ENCODE assay signal across 8 mouse cellular contexts in the genomic region with DNA sequence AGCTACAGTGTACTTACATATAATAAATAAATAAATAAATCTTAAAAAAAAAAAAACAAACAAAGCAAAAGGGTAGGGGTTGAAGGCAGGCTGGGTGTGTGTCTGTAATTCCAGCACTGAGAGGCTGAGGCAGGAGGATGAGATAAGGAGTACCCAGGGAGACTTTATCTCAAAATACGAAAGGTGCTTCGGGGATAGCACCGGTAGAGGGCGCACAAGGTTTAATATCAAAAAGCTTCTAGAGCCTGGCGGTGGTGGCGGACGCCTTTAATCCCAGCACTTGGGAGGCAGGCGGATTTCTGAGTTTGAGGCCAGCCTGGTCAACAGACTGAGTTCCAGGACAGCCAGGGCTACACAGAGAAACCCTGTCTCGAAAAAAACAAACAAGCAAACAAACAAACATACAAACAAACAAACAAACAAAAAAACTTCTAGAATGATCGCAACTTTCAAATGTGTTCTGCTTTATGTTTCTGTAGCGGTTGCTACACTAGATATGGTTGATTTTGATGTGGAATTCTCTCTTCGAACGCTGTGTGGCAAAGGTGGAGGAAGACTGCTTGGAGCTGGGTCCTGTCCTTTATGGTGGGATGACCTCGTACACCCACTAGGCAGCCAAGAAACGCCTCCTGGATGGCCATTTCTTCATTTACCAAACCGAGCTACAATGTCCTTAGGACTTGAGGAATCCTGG. TPM values are rescaled to one million over a fixed set of nuclear protein-coding genes. Genes with fewer than 3 reads are reported as not detected.
DNase-seq lines count a peak whose midpoint lies in the region; ATAC-seq and TF ChIP-seq lines count a peak whose summit lies in the region.

No protein-coding gene starts in this region.

- TF ChIP-seq CTCF in ES-Bruce4 (IDR thresholded peaks at IDR 0.05; ENCODE audit: low read depth, low read length), result peak; percentile 20
- TF ChIP-seq CTCF in lung, adult 2 months (IDR thresholded peaks at IDR 0.05; ENCODE audit: insufficient read depth, low read length), result peak; percentile 45

- no peaks in the 10 kb centered on the region for H3K27me3 ChIP-seq in ES-Bruce4 (ENCODE audit: control insufficient read depth, insufficient read depth, low read length, poor library complexity, severe bottlenecking)
- H3K27me3 ChIP-seq in forebrain, embryonic 14.5 days (replicated peaks; ENCODE audit: control insufficient read depth, insufficient read depth, low read length), result no peaks in the 10 kb centered on the region

- peak overlapping the region; percentile 46; the same call in 1 of the 2 replicates for H3K9ac ChIP-seq in ES-Bruce4 (ENCODE audit: low read depth, poor library complexity, severe bottlenecking)
- peak overlapping the region; percentile 80 for H3K9ac ChIP-seq in forebrain, embryonic 14.5 days (ENCODE audit: low read length)

- DNase-seq in forebrain, embryonic 14.5 days (ENCODE audit: low spot score), result peak; percentile 92
- peak; percentile 54 for DNase-seq in heart, postnatal 25 days (ENCODE audit: low spot score)
- peak; percentile 73 to 93 for DNase-seq in layer of hippocampus, adult 18-20 months (ENCODE audit: low spot score in 2 of 2)
- DNase-seq in lung, adult 2 months, result peak; percentile 85
- DNase-seq in thymus, adult 18-20 months, result peak; percentile 59 to 72

- peak overlapping the region; percentile 85 for H3K4me3 ChIP-seq in ES-Bruce4 (ENCODE audit: low read depth, low read length)
- H3K4me3 ChIP-seq in forebrain, embryonic 14.5 days (ENCODE audit: low read depth, low read length), result peak overlapping the region; percentile 53
- H3K4me3 ChIP-seq in lung, adult 2 months (replicated peaks; ENCODE audit: extremely low read depth, low read depth, low read length), result peak overlapping the region; percentile 100

- 4% methylated on average over 16 of the region's 16 CpGs for WGBS in forebrain, embryonic 14.5 days
- whole genome bisulfite sequencing in lung, adult 2 months, result 2% methylated on average over 16 of the region's 16 CpGs

- TF ChIP-seq POLR2A in ES-Bruce4 (IDR thresholded peaks at IDR 0.05; ENCODE audit: insufficient read depth, low read length), result no peak
- TF ChIP-seq POLR2A in lung, adult 2 months (IDR thresholded peaks at IDR 0.05; ENCODE audit: borderline replicate concordance, extremely low read depth, low read depth, low read length), result no peak

- H3K36me3 ChIP-seq in ES-Bruce4 (ENCODE audit: control insufficient read depth, insufficient read depth, low read length, poor library complexity, severe bottlenecking), result no peaks in the 10 kb centered on the region
- 0 out of 2 replicates have a peak, but pooled peaks cover 11% of the 10 kb centered on the region for H3K36me3 ChIP-seq in forebrain, embryonic 14.5 days (ENCODE audit: control insufficient read depth, insufficient read depth, low read length)

- ATAC-seq in cerebellum, adult (ENCODE audit: insufficient number of reproducible peaks, low FRiP score, low TSS enrichment), result 0 out of 2 replicates have a peak, but pooled peaks have one; percentile 42
- peak; percentile 37; the same call in 1 of the 2 replicates for ATAC-seq in forebrain, embryonic 14.5 days
- ATAC-seq in neutrophil, adult 5-6 weeks (ENCODE audit: extremely low read depth, insufficient number of reproducible peaks, low FRiP score, poor library complexity, severe bottlenecking), result peak; percentile 51

- peak overlapping the region; percentile 62 for H3K4me2 ChIP-seq in forebrain, embryonic 14.5 days (ENCODE audit: low read length)

- no peaks in the 10 kb centered on the region for H3K9me3 ChIP-seq in ES-Bruce4 (replicated peaks; ENCODE audit: control insufficient read depth, insufficient read depth, low read length, poor library complexity, severe bottlenecking)
- H3K9me3 ChIP-seq in forebrain, embryonic 14.5 days (replicated peaks; ENCODE audit: control insufficient read depth, low read length), result no peaks in the 10 kb centered on the region

- H3K27ac ChIP-seq in ES-Bruce4 (ENCODE audit: insufficient read depth, low read length), result peak overlapping the region; percentile 5; the same call in 1 of the 2 replicates
- H3K27ac ChIP-seq in forebrain, embryonic 14.5 days (ENCODE audit: low read depth, low read length), result peak overlapping the region; percentile 94

- intact Hi-C loops in heart, postnatal 25 days (cut with DNase I), result loop anchor here (5.0 kb wide), 1 partner anchor 69 kb away; no protein-coding TSS in a partner anchor

- H3K4me1 ChIP-seq in ES-Bruce4 (ENCODE audit: control insufficient read depth, insufficient read depth, low read length), result no peaks in the 10 kb centered on the region
- peaks cover 5% of the 10 kb centered on the region; the same call in 1 of the 2 replicates for H3K4me1 ChIP-seq in forebrain, embryonic 14.5 days (ENCODE audit: control insufficient read depth, insufficient read depth, low read length)
- peaks cover 3% of the 10 kb centered on the region; the same call in 1 of the 2 replicates for H3K4me1 ChIP-seq in lung, adult 2 months (ENCODE audit: control insufficient read depth, insufficient read depth, low read length)

- TF ChIP-seq EP300 in ES-Bruce4 (IDR thresholded peaks at IDR 0.05; ENCODE audit: insufficient read depth, low read depth, low read length), result no peak

RNA-seq across cellular contexts. Expression of gene Fam227a, which starts 0.8 kb away (rescaled TPM):
- 3.2 and 3.4 TPM in 2 replicates for polyA plus RNA-seq in ES-Bruce4 (2011; ENCODE audit: insufficient read depth, insufficient read length, low read depth, missing spikeins)
- polyA plus RNA-seq in forebrain, embryonic 14.5 days (2014; fragmentation: Nextera tagmentation; extraction: Ambion mirVana), result 3.4 and 5.3 TPM in 2 replicates
- total RNA-seq in heart, postnatal 25 days (2021), result 1 to 10 TPM in 1 of 2 experiments, under 1 TPM in 1; 0.84 to 1.3 TPM
- 1 to 10 TPM; 8.3 to 9.4 TPM for total RNA-seq in layer of hippocampus, adult 18-20 months (2021)
- 2.1 and 4.2 TPM in 2 replicates for polyA plus RNA-seq in lung, adult 2 months (2012; rRNA removed)
- 12.3 and 19.3 TPM in 2 replicates for total RNA-seq in neutrophil, adult 5-6 weeks (2017)

RNA-seq across cellular contexts. Expression of gene Cby1, which starts 1.0 kb away (rescaled TPM):
- 22.0 and 28.7 TPM in 2 replicates for polyA plus RNA-seq in ES-Bruce4 (2011; ENCODE audit: insufficient read depth, insufficient read length, low read depth, missing spikeins)
- 111 and 118 TPM in 2 replicates for polyA plus RNA-seq in forebrain, embryonic 14.5 days (2014; fragmentation: Nextera tagmentation; extraction: Ambion mirVana)
- 10 to 100 TPM; 22.9 to 25.9 TPM for total RNA-seq in heart, postnatal 25 days (2021)
- total RNA-seq in layer of hippocampus, adult 18-20 months (2021), result 10 to 100 TPM; 46.2 to 46.9 TPM
- polyA plus RNA-seq in lung, adult 2 months (2012; rRNA removed), result 10.2 and 18.2 TPM in 2 replicates
- total RNA-seq in neutrophil, adult 5-6 weeks (2017), result 18.8 and 22.0 TPM in 2 replicates

RNA-seq across cellular contexts. Expression of gene Tomm22, which starts 12.7 kb away (rescaled TPM):
- polyA plus RNA-seq in ES-Bruce4 (2011; ENCODE audit: insufficient read depth, insufficient read length, low read depth, missing spikeins), result 131 and 145 TPM in 2 replicates
- 299 and 300 TPM in 2 replicates for polyA plus RNA-seq in forebrain, embryonic 14.5 days (2014; fragmentation: Nextera tagmentation; extraction: Ambion mirVana)
- 100 to 1,000 TPM; 120 to 122 TPM for total RNA-seq in heart, postnatal 25 days (2021)
- total RNA-seq in layer of hippocampus, adult 18-20 months (2021), result 10 to 100 TPM; 96.4 to 98.2 TPM
- polyA plus RNA-seq in lung, adult 2 months (2012; rRNA removed), result 21.3 and 31.9 TPM in 2 replicates
- total RNA-seq in neutrophil, adult 5-6 weeks (2017), result 68.0 and 76.0 TPM in 2 replicates

RNA-seq across cellular contexts. Expression of gene Josd1, which starts 29.7 kb away (rescaled TPM):
- polyA plus RNA-seq in ES-Bruce4 (2011; ENCODE audit: insufficient read depth, insufficient read length, low read depth, missing spikeins), result 20.7 and 20.9 TPM in 2 replicates
- polyA plus RNA-seq in forebrain, embryonic 14.5 days (2014; fragmentation: Nextera tagmentation; extraction: Ambion mirVana), result 14.7 and 15.2 TPM in 2 replicates
- total RNA-seq in heart, postnatal 25 days (2021), result 10 to 100 TPM; 23.6 to 26.4 TPM
- 10 to 100 TPM; 49.4 TPM for total RNA-seq in layer of hippocampus, adult 18-20 months (2021)
- 16.3 and 22.2 TPM in 2 replicates for polyA plus RNA-seq in lung, adult 2 months (2012; rRNA removed)
- total RNA-seq in neutrophil, adult 5-6 weeks (2017), result 17.2 and 20.5 TPM in 2 replicates

RNA-seq across cellular contexts. Expression of gene Gtpbp1, which starts 32.7 kb away (rescaled TPM):
- 32.4 and 38.3 TPM in 2 replicates for polyA plus RNA-seq in ES-Bruce4 (2011; ENCODE audit: insufficient read depth, insufficient read length, low read depth, missing spikeins)
- 36.2 and 43.5 TPM in 2 replicates for polyA plus RNA-seq in forebrain, embryonic 14.5 days (2014; fragmentation: Nextera tagmentation; extraction: Ambion mirVana)
- total RNA-seq in heart, postnatal 25 days (2021), result 10 to 100 TPM; 27.2 to 31.8 TPM
- total RNA-seq in layer of hippocampus, adult 18-20 months (2021), result 10 to 100 TPM; 51.7 to 56.9 TPM
- 33.4 and 37.3 TPM in 2 replicates for polyA plus RNA-seq in lung, adult 2 months (2012; rRNA removed)
- total RNA-seq in neutrophil, adult 5-6 weeks (2017), result 67.9 and 87.6 TPM in 2 replicates

Comparison
In these comparisons a context has a peak if more than half of its experiments do, and no peak if none do; other contexts are left out.
1. Peak in every context shown above with its lines: DNase-seq, ATAC-seq, H3K4me3 ChIP-seq and H3K27ac ChIP-seq.